Mouse (Mus musculus): Measurements from ENCODE around the gene Cpz. TPM values are rescaled to one million over a fixed set of nuclear protein-coding genes. Genes with fewer than 3 reads are reported as not detected.

Gene Cpz
- polyA plus RNA-seq, 1 experiment, result 26.1 TPM

DNA sequence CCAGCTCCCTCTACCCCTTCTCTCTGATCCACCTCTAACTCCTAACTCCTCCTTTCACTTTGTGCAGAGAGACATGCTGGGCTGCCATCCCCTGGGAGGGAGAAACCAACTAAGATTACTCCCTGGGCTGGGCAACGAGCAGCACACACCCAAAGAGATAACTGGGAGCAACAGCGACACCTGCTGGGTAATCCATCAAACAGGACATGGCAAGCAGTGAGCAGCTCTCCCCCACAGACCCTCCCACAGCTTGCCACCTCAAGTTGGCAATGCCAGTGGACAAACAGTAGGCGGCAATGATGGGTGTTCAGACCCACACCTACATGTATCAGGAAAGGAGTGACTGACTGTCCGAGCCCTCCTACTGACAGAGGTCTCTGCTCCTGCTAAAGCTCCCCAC lies 4.9 kb upstream of the Cpz start:
- no peak for DNase-seq (ENCODE audit: low read depth)

DNA sequence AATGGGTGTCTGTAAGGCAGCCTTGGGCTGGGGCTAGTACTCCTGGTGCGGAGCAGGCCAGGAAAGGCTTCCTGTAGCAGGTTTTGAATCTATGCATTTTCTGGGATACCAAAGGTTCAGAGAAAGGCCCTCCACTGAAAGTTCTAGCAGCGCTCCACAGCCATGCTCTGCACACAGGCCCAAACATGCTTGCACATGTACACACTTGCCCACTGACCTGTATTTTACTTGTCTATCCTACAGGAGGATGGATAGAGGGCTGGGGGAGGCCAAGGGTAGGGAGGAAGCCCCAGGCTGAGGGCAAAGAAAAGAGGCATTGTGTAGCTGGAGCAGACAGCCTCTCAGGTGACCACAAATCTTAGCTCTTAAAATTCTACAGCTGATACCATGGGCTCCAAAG lies 1.1 kb downstream of the Cpz start:
- no peak for DNase-seq (ENCODE audit: low read depth)

DNA sequence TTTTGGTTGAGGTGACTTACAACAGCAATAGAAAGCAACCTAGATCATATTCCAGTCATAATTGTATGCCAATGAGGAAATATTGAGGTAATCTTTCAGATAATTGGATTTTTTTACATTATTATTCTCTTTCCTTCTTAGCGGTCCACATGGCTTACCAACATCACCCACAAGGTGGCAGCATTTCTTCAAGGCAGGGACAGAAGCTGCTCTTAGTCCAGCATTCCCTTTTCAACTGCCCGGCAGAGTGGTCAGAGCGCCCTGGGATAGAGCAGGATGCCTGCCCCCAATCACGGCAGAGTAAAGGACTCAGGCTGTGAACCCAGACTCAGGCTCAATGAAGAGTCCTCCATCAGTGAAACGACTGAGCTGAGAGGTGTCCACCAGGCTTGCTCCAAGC lies 1.8 kb downstream of the Cpz start:
- DNase-seq (ENCODE audit: low read depth), result no peak

DNA sequence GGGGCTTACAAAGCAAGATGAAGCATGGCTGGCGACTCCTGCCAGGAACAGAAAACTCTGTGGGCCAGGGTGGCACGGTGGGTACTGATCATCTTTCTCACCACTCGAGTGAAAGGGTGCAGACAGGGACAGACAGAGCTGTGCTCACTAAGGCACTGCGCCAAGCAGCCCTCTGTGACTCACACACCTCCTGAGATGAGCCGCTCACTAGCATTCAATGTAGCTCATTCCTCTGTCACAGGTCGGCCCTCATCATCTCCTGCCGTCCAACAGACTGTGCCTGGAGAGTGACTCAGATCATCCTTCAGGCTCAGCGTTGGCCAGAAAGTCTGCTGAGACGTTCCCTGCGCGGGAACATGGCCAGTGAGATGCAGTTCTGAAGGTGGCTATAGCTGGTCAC lies 8.7 kb downstream of the Cpz start:
- no peak for DNase-seq (ENCODE audit: low read depth)

DNA sequence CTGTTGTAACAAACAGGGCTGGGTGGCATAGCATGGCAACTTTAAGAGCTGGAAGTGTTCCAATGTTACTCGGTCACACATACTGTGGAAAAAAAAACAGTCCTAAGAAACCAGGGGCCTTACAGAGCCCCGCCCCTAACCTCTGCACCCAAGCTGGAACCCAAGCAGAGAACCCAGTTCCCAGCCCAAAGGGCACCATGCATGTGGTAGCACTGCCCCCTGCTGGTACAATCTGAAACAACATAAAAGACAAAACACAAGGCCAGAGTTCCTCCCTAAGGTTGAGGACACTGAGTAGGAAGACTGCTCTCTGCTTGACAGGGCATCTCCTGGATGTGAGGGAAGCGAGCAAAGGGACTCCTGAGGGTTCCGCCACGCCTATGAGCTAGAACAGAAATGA lies 14.9 kb downstream of the Cpz start:
- DNase-seq (ENCODE audit: low read depth), result no peak

DNA sequence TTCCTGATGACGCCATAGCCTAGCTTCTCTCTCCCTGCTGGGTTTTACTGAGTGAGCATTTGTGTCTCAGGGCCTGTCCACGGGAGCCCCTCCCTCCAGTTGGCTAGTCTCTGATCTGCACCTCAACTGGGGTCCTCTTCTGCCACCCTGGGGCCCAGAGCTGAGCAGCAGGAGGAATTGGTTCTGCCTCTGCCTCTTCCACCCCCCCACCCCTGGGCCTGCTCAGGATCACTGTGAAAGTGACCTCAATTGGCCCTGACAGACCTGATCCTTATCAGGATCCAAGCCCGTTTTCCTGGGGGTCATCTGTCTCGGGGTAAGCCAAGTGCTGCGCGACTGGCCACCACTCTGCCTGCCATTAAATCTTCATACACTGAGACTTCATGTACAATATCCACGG lies 20.5 kb downstream of the Cpz start:
- no peak for DNase-seq (ENCODE audit: low read depth)

DNA sequence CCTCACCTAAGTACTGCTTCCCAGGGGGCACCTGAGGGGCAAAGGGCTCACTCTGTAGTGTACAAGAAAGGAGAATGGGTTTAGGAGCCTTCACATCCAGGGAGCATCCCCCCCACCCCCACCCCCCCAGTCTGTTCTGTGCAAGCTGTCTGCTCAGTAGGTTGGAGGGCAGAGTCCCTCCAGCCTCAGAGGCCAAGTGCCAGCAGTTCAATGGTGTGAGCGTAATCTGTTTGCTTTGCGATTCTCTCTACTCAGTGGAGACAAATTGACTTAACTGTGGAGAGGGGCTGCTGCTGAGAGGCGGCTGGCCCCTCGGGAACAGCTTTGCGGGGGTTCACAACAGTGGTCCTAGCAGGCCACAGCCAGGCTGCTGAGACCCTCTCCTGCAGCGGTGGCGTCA lies 28.2 kb downstream of the Cpz start:
- no peak for DNase-seq (ENCODE audit: low read depth)

DNA sequence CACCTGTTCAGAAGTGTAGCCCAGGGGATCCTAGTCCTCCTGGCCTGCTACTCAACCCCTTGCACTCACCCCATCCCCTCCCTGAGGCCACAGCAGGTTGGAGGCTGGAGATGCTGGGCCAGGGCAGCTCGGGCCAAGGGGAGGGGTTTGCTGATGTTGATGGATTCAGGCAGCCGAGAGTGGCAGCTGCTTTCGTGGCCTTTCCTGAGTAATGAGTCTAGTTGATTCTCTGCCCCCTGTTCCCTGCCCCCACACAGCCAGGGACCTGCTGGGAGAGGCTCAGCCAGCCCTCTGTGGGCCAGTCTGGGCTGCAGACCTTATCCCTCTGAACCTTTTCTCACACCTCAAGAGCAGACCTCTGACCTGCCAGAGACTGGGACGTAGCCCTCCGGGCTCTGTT lies 29.5 kb downstream of the Cpz start:
- no peak for DNase-seq (ENCODE audit: low read depth)

DNA sequence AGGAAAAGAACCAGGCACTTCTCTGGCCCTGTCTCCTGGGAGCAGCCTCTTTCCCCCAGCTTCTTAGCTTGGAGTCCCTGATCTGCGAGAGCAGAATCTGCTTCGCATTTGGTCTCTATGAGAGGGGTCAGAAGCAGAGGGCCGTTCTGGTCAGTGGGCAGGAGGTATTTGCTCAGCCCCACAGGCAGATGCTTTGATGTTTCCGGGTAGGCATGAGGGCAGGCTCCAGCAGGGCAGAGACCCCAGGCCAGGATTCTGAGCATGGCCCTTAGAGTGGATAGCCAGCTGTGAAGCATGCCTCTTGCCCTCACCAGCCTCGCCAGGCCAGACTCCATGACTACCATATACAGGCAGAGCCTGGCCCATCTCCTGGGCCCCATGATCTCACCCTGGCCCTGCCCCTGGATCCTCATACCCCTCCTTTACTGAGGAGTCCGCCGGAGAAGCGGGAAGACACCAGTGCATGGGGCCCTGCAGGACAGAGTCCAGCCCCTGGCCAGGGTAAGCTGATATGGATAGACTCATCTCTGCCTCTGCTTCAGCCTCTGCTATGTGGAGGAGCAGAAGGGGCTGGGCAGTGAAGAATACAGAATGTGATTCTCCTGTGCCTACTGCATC lies 30.6 kb downstream of the Cpz start:
- DNase-seq (ENCODE audit: low read depth), result no peak

DNA sequence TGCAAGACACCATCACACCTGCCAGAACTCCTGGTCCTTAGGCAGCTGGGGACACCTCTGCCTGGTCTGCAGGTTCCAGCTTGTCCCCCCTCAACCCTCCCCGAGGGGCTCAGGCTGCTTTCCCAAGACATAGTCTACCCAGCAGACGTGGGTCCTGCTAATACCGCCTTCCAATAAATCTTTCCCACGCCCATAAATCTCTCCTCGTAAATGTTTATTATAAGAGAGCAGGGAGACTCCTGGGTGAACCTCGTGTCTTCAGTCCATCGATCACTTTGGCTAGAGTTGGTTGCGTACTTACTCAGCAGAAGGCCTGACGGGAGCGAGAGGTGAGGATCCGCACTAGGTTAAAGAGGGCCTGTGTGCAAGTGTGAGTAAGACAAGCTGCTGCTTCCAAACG lies 31.7 kb downstream of the Cpz start:
- DNase-seq (ENCODE audit: low read depth), result no peak

DNA sequence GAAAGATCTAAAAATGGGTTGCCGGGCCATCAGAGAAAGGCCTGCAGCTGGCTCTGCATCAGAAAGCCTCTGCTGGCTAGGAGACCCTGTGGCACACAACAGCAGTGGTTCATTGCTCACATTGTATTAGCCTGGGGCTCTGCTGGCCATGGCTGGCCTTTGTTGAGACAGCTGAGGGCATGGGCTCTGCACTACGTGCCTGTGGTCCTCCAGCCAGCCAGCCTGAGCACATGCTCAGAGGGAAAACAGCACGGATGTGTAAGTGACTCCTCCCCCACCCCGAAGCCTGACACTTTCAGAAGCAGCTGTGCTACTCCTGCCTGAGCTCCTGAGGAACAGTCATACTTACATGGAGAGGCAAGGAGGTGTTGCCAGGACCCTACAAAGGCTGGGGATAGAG lies 46.0 kb downstream of the Cpz start:
- DNase-seq (ENCODE audit: low read depth), result no peak

DNA sequence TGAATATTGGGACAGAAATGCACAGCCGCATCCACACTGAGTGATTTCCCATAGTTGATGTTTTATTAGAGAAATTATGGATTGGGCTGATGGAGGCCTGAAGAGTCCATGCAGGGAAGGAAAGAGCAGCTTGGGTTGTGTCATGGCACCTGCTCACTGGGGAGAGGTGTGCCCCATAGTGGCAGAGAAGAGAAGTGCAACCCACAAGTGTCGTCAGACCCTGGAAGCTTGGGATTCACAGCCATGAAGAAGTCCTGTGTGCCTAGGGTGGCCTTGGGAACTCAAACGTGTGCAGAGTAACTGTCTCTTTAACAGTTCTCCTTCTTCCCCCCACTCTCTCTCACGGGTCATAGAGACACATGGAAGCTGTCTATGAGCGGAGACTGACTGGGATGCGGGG lies 50.3 kb downstream of the Cpz start:
- no peak for DNase-seq (ENCODE audit: low read depth)

DNA sequence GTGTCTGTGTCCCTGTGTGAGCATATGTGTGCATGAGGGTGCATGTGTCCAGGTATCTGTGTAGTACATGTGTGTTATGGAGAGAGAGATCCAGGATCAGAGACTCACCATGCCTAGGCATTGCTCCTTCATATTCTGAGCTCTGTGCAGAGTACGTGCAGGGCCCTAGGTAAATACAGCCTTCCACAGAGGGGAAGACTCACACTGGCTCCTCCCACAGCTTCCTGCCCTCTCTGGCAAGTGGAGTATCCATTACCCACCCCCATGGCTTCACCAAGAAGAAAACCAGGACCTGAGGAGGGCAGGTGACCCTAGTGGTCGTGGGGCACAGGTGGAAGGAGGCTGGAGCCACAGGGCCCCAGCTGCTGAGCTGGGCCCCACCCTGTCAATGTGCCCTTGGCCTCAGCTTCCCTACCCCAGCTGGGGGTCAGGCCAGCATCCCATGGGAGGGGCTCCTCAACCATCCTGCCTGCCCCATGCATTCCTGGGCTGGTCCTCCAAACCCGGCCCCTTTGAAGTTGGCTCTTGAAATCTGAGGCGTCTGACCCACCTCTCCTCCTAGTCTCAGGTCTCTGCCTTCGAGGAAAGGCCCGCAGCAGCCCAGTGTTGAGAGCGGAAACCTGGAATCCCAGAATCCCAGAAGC lies 54.5 kb downstream of the Cpz start:
- no peak for DNase-seq (ENCODE audit: low read depth)

DNA sequence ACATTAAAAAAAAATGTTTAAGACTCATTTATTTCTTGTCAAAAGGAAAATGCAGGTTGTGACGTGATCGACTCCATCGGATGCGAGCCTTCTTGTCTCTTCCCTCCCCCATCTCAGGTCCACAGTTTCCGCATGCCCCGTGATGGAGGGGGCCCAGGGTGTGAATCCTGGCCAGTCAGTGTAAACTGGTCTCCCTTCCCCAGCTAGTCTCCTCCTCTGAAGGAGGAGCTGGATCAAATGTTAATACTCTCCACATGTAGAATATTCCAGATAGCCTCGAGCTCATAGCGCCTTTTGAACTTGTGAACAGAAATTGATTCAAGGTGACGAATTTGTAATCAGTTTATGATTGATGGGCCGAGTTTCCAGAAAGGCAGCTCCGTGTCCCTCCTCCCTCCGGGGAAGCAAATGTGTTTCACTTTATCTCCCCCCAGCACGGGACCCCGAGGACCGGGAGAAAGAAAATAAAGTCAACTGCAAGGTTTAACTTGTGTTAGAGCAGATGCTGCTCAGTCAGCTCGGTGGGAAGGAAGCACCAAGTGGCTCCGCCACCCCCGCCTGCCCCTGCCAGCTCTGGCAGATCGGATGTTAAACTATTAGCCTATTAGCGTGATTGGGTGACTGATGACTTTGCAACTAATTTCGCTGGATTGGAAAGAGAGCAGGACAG lies 59.4 kb downstream of the Cpz start:
- DNase-seq (ENCODE audit: low read depth), result no peak

DNA sequence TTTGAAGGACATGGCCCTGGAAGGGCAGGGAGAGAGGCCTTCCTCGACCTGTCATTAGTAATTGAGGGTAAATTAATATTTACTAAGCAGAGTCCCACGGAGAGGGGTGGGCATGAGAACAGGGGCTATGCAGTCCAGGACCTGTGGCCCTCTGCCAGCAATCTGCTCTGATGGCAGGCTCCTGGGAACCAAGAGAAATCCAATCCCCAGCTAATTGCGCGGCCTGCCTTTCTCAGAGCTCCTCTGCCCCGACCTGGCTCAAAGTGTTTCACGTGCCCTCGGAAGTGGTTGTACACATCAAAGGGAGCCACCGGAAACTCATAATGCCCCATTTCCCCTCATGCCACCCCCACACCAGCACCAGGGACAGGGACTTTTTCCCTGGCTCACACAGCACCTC lies 63.4 kb downstream of the Cpz start:
- no peak for DNase-seq (ENCODE audit: low read depth)

DNA sequence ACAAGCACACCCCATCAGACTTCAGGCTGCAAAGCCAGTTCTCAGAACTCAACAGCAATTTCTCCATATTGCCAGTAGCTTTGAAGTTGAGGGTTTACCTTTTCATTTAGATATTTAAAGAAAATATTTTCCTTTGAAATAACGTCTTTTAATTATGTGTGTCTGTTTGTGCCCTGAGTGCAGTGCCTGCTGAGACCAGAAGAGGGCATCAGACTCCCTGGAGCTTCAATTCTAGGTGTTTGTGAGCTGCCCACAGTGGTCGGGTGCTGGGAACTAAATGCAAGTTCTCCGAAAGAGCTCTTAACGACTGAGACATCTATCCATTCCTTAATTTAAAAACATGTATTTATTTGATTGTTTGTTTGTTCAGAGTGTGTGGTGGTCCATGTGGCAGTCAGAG lies 65.7 kb downstream of the Cpz start:
- no peak for DNase-seq (ENCODE audit: low read depth)

DNA sequence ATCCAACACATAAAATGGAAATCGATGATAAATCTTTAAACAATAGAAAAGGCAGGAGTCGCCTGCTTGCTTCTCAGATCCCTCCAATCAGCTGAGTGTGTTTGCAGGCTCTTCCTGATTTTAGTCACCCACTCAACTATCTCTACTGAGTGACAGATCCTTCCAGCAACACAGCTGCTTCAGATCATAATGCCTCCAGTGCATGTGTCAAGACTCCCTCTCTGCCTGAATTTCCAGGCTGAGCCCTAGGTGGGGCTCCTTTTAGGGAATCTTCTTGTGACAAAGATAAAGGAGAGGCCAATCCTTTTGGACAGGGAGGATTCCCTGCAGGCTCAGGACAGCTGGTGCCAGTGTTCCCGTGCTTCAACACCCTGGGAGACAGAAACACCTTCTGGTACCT lies 67.2 kb downstream of the Cpz start:
- DNase-seq (ENCODE audit: low read depth), result no peak

DNA sequence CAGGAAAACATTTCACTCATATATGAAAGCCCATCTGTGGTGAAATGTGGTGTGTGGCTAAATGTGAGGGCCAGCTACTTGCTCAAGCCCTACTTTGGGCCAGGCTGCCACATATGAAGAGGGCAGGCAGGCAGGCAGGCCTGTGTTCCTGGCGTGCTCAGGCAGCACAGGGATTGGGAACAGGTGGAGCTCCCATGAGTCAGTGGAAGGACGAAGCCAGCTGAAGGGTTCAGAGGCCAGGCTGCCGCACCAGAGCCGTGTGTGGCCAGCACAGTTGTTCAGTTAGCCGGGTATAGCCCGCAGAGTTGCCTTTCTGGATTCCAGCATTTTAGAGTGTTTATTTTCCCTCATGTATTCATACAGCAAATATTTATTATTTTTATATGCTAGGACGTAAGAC lies 68.1 kb downstream of the Cpz start:
- no peak for DNase-seq (ENCODE audit: low read depth)

DNA sequence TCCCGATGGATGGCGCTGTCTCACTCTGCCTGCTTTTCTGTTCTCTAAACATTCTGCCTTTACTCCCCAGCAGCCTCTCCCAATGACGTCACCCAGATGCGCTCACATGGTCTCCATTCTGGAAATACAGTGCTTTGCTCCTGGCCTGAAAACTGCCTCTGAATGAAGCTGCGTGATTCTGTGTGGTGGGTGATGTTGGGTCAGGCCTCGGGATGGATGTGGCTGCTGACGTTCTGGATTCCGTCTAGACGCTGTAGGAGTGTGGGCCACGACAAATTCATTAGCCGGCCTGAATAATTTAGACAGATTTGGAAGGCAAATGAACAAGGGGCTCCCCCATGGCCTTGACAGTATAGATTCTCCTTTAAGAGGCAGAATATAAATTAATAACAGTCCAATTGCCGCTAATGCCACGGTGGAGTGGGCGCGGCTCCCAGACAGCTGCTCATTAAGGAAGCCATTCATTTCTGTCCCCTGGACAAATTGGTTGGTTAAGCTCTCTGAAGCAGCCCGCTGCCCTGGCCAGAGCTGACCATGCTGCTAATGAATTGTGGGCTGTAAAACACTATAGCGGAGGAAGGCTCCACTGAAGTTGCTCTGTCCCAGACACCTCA lies 71.2 kb downstream of the Cpz start:
- no peak for DNase-seq (ENCODE audit: low read depth)
